Mouse (Mus musculus): Measurements from ENCODE around the gene H1f0.
A peak's percentile ranks its signal among the peaks of the same experiment; 100 is the strongest.

The H1f0 gene

DNA sequence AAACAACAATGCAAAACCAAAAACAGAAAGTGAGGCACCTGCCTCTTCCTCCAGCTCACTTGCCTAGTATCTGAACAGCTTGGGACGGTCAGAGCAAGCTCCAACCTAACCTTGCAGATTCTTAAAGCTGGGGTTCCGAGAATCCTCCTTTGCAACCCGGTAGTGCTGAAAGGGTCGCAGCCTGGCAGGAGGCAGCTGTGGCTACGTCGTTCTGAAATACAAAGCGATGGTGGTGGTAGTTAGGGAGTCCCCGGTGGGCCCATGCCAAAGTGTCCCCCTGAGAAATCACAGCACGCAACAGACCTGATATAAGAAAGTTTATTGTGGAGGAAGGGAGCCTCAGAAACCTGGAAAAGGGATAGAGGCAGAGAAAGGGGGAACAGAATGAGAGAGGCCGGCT, 10.1 kb downstream of the H1f0 start:
- DNase-seq (ENCODE audit: low read depth, low spot score): no peak

DNA sequence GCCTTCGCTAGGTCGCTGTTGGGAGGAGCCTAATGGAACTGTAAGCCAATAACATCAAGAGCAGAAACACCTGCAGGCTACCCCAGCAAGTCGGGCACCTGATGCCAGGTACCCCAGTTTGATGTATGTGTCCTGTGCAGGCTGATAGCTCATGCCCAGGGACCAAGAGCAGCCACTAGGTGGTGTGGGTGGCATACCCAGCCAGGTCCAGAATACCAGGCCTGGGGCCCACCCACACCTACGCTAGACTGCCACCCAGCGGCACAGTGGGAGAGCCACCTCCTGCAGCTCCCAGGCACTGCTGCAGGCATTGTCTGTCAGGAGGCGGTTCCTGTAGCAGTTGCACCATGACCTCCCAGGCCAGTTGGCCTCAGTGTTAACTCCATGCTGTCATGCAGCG, 10.6 kb downstream of the H1f0 start:
- DNase-seq (ENCODE audit: low read depth, low spot score): peak; percentile 65

DNA sequence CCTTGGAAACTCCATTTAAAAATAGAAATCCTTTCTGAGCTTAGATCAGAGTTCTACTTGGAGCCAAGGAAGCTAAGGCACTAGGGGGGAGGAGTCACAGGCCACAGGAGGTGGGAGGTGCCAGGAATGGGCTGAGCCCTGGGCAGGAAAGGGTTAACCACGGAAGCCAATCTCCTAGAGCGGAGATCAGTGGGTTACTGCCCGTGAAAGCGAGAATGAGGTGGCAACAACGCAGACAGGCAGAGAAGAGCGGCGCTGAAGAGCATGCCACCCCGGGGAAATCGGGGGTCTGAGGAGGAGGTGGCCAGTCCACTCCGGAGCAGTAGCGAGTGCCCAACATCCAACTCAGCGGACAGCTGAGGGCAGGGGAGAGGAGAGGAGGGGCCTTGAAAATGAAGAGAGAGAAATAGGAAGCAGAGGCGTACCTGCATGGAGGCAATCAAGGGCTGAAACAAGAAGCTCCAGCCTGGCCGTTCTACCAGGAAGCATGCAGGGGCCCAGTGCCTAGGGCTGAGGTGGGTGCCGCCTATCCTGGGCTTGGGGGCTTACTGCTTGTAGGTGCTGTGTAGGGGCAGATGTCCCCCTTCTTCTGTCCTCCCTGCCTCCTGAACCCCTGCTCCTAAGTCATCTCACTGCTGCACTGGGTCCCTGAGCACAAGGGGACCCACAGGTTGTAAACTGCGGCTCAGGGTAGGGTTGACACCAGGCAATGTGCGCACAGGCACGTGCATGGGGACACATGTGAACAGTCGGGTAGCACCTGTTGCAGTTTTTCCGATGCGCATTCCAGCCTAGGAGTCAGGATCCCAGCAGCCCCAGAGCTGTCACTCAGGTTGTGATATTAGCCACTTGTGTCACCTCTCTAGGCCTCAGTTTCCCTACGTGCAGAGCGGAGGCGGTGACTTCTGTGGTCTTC, 12.5 kb downstream of the H1f0 start:
- DNase-seq (ENCODE audit: low read depth, low spot score): no peak

DNA sequence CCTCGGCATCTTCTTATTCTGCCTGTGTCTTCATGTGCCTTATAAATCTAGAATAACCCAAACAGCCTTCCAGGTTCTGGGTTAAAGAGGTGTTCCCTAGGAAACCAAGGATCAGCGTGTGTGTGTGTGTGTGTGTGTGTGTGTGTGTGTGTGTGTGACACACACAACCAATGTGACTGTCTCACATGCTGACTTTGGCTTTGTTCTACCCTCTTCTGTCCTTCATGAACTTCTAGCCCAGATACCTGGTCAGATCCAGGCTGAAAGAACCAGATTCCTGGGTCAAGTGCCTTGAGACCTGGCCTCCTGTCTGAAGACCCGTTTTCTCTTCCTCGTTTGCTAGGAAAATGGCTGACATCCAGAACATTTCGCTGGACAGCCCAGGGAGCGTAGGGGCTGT, 13.3 kb downstream of the H1f0 start, which contains the start of gene Galr3:
Gene Galr3, plus strand, starts transcription at position 301 of the 400 bp plus-strand sequence.
- no peak for DNase-seq (ENCODE audit: low read depth, low spot score)

DNA sequence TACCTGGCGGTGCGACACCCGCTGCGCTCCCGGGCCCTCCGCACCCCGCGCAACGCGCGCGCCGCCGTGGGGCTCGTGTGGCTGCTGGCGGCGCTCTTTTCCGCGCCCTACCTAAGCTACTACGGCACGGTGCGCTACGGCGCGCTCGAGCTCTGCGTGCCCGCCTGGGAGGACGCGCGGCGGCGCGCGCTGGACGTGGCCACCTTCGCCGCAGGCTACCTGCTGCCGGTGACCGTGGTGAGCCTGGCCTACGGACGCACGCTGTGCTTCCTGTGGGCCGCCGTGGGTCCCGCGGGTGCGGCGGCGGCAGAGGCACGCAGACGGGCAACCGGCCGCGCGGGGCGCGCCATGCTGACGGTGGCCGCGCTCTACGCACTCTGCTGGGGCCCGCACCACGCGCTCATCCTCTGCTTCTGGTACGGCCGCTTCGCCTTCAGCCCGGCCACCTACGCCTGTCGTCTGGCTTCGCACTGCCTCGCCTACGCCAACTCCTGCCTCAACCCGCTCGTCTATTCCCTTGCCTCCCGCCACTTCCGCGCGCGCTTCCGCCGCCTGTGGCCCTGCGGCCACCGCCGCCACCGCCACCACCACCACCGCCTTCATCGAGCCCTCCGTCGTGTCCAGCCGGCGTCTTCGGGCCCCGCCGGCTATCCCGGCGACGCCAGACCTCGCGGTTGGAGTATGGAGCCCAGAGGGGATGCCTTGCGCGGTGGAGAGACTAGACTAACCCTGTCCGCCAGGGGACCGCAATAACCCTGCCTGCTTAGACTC, 14.7 kb downstream of the H1f0 start:
- no peak for DNase-seq (ENCODE audit: low read depth, low spot score)

DNA sequence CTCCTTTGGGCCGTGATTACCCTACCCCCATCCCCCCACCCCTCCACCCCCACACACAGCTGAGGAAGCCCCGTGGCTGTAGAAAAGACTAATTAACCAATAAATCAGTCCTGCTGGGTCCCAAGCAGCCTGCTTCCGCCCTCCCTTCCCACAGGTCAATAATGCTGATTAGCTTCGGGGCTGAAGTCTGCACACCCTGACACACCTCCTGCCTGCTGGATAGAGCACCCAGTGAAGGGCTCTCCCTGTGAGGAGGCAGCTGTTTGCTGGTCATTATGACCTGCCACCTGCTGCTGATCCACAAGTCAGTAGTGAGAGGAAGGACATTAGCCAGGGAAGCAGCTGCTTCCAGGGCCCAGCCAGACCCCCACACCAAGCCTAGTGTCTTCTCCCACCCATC, 16.6 kb downstream of the H1f0 start:
- DNase-seq (ENCODE audit: low read depth, low spot score): no peak

DNA sequence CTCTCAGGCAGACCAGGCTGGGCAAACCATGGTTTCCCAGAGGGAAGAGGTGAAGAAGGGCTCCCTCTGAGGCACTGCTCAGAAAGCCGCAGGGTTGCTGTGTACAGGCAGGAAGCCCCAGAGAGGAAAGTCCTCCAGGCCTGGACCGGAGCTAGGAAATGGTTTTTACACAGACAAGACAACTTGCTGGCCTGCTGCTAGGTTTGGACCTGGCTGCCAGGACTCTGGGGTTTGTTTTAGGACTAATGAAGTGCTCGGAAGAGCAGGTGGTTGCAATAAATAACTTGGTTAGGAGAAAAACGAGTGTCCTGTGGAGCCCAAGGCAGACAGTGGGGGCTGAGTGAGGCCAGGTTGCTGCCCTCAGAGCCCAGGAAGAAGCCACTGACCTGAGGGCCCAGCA, 19.9 kb downstream of the H1f0 start:
- DNase-seq (ENCODE audit: low read depth, low spot score): no peak

DNA sequence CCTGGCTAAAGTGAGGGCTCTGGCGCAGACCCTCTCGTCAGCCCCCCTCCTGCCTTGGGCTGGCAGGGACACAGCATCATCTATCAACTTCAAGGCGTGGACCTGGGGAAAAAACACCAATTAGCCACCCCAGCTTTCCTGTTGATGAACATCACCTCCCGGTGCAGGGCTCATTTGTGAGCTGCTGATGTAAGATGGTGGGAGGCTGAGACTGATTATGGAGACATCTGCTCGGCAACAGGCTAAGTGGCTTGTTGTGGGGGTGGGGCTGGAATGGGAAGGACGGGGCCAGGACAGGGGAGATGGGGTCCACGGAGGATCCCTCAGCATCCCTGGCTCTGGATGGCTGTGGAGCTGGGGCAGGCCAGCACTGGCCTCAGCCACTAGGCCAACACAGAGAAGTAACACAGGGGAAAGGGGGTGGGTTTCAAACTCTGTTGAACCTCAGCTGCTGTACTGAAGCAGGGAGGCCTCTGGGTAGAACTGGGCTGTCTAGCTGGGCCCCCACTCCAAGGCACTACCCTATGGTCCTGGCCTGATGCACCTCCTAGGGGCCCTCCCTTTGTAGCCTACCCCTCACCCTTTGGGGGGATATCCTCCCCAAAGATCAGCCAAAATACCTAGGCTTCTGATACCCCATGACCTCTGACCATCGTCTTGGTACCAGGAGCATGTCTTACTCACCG, 22.1 kb downstream of the H1f0 start:
- no peak for DNase-seq (ENCODE audit: low read depth, low spot score)

DNA sequence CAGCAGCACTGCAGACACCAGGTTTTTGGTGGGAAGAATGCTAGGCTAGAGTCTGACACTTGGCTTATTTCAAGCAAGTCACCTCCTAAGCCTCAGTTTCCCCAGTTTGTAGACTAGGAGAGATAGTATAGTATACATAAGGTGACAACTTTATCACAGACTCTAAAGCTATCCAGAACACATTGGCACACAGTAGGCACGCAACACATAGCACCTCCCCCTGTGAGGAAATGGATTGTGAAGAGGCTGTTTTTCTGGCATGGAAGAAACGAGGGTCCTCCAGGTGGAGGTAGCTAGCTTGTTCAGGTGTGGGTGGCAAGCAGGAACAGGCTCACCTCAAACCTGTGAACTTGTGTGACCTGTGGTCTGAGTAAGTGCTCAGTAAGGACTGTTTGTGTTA, 22.7 kb downstream of the H1f0 start:
- no peak for DNase-seq (ENCODE audit: low read depth, low spot score)

DNA sequence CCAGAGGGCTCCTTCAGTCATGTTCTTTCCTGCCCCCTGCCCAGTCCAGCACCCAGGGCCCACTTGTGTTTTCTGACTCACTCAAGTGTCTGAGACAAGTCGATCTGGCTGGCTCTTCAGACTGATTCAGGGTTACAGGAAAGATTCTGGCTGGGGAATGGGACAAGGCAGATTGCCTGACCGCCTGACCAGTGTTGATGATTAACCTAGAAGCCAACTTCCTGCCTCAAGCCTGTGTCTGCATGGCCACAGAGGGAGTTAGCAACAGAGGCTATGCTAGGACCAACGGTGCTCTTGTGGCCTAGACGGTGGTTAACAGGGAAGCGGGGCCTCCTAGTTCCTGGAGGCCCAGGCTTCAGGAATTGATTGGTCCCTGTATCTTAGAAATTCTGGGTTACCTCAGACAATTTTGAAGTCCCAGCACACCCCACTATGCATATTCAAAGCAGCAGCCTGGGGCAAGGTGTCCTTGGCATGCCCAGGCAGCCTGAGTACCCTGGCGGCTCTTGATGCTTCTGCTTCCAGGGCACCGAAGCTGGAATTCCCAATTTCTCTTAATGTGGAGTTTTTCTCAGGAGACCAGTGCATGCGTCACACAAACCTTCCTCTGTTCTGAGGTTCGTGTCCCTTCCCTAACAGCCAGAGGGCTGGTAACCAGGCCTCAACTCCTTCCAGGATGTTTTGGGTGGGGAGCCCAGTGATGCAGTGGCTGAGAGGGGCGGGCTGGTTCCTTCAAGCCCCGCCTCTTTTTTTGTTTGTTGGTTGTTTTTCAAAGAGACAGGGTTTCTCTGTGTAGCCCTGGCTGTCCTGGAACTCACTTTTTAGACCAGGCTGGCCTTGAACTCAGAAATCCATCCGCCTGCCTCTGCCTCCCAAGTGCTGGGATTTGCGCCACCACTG, 23.5 kb downstream of the H1f0 start:
- no peak for DNase-seq (ENCODE audit: low read depth, low spot score)

DNA sequence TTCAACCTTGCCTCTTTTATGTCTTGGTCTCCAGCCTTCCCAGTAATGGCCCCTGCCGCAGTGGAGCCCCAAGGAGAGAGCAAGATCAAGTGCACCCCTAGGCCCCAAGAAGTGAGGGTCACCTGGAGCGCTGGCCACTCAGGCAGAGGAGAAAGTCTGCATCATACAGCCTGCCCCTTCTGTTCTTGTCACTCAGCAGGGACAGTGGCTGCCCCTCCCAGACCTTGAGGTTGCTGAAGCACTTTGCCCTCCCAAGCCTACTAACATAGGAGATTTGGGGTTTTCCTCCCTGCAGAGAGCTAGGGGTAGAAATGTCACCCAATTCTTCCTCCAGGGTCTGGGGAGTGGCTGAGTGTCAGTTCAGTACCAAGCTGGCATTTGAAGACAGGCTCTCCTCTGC, 24.1 kb downstream of the H1f0 start:
- no peak for DNase-seq (ENCODE audit: low read depth, low spot score)

DNA sequence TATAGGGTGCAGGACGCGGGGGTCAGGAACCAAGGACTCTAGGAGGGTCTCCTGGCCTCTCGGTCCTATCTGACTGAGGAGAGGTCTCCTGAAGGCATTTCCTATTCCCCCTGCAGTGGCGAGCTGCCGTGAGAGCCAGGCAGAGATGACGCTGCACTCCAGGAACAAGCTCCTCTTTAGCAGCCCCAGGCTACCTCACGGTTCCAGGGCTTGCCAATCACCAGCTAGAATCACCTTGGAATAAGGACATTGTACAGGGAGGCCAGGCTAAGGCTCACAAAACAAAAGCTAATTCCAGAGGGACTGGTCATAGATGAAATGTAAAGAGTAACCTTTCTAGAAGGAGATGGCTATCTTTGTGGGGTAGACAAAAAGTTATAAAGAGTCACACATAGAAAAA, 28.4 kb downstream of the H1f0 start:
- no peak for DNase-seq (ENCODE audit: low read depth, low spot score)

DNA sequence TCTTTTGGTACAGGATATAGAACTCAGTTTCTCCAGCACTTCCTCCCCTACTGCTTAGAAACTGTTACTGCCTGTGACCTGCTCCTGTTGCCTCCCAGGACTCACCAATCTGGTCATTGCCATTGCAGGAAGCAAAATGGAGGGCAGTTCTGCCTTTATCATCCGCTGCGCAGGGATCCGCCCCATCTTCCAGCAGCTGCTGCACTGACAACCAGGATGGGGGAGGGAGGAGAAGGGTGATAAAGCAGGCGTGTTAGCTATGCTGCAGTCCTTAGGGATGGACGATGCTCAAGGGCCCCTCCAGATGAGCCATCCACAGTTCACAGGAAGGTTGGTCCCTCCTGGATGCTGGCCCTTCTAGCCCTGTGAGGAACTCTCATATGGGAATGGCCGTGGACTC, 29.6 kb downstream of the H1f0 start:
- no peak for DNase-seq (ENCODE audit: low read depth, low spot score)

DNA sequence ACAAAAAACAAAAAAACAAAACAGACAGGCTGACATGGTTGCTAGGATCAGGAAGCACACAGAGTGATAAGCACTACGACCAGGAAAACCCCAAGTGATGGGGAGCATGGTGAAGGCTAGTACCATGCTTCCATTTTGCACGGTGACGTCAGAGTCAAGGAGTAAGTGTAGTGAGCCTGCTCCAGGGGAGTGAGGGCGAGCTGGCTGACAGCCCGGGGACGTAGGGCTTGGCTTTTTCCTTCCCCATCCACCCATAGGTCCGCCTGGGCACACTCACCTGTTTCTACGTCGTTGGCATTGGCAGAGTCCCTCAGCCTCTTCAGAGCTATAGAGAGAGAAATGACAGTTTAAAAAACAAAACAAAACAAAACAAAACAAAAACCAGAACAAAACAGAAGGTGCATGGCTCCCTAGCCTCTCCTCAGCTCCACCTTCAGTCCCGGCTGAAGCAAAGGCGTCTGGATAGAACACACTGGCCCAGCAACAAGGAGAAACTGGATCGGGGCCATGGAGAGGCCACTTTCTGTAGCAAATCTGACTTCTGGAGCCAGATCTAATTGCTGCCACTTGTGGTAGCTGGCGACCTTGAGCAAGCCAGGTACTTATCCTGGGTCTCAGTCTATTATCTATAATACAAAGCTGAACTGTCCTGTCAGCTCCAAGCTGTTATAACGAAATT, 32.8 kb downstream of the H1f0 start:
- DNase-seq (ENCODE audit: low read depth, low spot score): no peak

DNA sequence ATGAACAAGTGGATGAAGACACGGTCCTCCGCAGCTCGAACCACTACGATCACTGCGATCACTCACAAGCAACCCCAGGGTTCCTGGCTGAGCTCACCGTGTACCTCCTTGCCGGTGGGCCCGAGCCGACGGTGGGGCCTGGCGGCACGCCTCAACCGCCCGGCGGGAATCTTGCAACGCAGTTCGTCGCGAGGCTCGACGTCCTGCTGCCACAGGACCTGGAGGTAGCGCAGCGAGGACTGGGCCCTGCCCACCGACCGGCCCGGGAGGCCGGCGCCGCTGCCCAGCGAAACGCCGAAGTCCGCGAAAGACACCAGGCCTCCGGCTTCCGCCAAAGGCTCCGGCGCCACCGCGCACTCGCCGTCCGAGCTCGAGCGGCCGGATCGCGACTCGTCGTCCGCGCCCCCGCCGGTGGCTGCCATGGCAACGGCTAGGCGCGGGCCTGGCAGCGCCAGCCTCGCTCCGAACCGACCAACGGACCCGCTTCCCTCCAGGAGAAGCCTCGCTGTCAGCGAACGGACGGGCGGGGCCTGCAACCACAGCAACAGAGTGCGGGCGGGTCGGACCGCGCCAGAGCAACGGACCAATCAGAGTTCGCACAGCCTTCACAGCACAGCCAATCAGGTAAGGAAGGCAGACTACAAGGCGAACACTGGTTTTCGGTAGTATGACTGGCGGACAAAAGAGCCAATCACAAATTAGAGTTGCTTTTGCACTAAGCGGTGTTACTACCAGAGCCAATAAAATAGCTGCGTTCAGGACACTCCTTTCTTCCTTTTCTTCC, 34.3 kb downstream of the H1f0 start, which contains the start of gene Ankrd54:
Gene Ankrd54, minus strand, starts transcription at position 518 of the 784 bp plus-strand sequence.
- peak; percentile 92 for DNase-seq (ENCODE audit: low read depth, low spot score)

DNA sequence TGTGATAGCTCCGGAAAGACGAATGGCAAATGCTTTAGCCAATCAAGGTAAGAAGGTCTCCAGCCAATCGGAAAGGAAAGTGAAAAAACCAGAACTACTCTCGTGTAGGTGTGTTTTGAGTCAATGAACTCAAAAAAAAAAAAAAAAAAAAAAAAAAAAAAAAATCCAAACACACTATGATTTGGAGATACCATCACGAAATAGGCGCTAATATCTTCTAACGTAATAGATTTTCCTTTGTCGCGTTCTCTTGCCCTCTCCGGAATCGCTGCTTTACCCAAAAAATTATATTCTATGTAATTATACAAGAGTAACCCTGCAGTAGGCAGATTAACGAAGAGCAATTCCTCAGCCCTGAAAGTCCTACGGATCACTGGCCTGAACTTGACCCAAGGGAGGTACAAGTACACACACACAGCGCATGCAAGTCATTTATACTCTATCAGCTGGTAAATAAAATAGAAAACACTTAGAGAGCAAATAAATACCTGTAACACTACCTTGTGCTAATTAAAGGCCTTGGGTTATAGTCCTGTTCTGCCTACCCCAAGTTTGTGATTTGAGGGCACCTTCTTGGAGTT, 35.0 kb downstream of the H1f0 start:
- no peak for DNase-seq (ENCODE audit: low read depth, low spot score)

DNA sequence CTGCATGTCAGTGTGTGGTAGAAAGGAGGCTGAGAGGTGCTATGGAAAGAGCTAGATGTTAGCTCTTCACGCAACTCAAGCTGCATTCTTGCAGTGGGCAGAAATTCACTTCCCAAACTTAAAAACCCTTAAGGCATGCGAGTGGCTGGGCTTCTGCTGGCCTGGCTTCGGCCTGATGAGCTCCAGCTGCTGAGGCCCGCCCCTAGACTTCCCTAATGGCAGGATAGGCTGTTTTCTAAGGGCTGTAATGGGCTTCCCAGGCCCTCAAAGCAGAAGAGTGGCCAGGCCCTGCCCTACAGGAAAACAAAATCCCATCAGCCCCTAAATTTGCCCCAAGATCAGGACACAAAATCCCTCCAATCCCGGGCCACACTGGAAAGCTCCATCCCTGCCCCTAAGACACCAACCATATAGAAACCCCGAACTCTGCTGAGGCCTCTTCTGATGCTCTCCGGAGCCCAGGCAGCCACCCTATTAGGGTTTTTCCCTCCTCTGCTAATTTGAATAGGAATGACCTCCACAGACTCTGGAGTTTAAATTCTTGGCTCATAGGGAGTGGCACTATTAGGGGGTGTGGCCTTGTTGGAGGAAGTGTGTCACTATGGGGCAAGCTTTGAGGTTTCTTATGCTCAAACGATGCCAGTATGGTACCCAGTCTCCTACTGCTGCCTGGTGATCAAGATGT, 37.0 kb downstream of the H1f0 start:
- no peak for DNase-seq (ENCODE audit: low read depth, low spot score)

DNA sequence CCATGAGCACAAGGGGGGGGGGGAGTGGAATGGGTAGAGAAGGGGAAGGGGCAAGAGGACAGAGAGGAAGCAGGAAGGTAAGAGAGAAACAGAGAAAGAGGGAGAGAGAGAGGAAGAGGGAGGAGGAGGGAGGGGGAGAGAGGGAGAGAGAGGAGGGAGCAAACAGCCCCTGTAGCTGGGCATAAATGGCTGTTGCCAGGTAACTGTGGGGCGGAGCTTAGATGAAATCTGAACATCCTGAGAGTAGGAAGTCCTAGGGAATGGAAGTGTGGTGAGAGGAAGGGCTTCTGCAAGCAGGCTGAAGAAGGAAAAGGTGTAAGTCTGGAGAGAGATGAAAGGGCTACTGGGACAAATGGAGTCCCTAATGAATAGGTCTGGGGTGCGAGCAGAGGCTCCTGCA, 38.0 kb downstream of the H1f0 start:
- DNase-seq (ENCODE audit: low read depth, low spot score): no peak

DNA sequence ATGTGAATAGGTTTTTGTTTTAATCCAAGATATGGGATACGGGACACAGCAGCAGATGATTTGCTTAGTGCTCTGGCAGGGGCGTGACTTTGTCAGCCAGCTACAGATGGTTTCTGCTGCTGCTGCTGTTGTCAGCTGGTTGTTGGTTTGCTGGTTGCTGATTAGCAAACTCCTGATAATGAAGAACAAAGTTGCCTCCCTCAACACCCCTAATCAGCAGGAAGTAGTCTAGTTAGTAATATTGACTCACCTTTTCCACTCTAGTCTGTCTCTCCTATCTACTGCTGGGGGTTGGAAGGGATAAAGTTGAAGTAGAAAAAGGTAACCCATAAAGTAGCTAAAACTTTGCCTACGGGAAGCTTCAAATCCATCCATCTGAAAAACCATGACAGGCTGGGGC, 39.4 kb downstream of the H1f0 start:
- DNase-seq (ENCODE audit: low read depth, low spot score): no peak

Measured in WW6 (cell line).